Mouse (Mus musculus) heart, adult 11 months (tissue): ENCODE data around the gene Olfr609.
"Not testable (repeated sequence)": the region's sequence is repeated elsewhere in the genome, so short reads cannot be mapped to it uniquely, and the experiment has no call there.

Experiments used
- DNase-seq: peaks from one replicate; pipeline ENCODE4 v3.0.0; 2022

Olfr609 gene

DNA sequence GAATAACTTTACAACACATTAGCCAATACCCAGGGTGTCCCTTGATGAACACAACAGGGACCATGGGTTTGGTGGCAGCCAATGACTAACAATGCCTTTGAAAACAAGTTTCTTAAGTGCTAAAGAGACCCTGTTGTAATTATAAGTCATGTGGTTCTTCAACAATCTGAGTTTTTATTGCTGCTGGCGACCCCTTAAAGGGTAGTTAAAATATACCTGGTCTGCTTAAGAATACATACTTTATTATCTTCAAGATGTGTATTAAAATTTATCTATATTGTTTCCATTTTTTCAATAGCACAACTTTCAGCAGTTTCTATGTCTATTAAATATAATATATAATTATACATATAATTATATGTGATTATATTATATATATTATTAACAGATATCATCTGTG lies at the start of gene Olfr609:
Gene Olfr609, minus strand, starts transcription at position 101 of the 400 bp plus-strand sequence.
- DNase-seq, result no peak

DNA sequence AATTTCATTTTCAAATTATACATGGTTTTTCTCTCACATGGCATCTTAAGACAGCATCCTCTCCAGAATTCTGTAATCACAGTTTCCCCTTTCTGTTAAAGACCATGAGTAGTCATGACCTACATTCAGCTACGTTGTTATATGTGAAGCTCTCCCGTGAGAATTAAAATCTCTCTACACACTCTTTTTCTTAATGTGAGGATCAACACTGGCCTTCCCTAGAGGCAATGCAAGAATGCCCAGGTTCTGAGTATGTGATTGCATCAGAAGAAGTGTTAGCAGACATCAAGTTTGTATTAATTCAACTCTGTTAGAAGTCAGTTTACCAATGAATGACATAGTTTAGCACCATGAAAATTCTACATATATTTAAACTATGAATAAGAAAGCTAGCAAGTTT lies 44.8 kb upstream of the Olfr609 start, which contains the start of gene Olfr612:
Gene Olfr612, minus strand, starts transcription at position 101 of the 400 bp plus-strand sequence.
- DNase-seq, result not testable (repeated sequence)

DNA sequence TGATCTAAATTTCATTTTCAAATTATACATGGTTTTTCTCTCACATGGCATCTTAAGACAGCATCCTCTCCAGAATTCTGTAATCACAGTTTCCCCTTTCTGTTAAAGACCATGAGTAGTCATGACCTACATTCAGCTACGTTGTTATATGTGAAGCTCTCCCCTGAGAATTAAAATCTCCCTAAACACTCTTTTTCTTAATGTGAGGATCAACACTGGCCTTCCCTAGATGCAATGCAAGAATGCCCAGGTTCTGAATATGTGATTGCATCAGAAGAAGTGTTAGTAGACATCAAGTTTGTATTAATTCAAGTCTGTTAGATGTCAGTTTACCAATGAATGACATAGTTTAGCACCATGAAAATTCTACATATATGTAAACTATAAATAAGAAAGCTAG lies 22.9 kb upstream of the Olfr609 start, which contains the start of gene Olfr611:
Gene Olfr611, minus strand, starts transcription at position 101 of the 400 bp plus-strand sequence.
- DNase-seq, result not testable (repeated sequence)

DNA sequence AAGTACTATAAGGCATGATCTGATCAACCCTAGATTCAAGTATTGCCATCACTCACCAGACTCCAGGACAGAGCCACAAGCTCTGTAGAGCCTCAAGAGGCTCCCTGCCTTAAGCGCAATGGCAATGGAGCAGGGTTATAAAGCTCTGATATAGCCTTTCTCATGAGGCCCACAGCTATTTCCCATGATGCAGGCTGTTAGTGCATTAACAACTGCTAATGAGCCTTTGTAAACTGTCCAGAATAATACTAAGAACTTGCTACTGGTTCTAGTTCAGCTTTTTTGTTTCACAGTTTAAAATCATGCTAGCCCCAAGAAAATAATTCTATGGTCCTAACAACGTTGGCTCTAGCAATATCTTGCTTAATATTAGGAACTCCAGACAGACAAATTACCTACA lies 14.2 kb upstream of the Olfr609 start, which contains the start of gene Olfr610:
Gene Olfr610, minus strand, starts transcription at position 101 of the 400 bp plus-strand sequence.
- no peak for DNase-seq

DNA sequence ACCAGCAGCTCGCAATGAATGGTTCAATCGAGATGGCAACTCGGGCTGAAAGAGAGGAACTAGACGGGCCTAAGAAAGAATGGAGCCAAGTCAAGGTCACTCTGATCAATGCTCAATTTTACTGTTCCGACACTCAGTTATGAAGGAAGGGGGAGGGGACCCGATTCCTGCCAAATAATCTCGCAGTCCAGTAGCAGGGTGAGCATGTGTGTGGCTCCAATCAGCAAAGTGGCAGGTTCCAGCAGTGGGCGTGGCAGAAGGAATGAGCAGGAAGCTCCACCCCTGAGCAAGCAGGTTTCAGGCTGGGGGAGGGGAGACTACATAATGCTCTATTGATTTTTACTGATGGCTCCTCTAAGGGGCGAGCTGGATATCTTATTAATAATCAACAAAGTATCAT lies 20.8 kb downstream of the Olfr609 start:
- DNase-seq, result not testable (repeated sequence)

DNA sequence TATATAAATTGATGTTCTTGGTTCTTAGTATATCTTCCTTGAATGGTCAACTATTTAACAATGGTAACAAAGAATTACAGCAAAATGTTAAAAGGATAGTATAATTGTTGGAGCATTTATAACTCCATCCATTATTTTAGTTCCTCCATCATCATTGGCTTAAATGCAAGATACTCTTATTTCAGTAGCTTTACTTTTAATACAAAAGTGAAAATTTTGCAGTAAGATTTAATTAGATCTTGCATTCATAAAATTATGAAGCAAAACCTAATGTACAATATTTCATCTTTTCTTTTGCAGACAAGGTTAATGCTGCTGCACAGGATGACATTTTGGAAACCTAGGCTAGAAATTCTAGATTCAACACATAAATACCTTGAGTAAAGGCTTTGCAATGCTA lies 28.3 kb downstream of the Olfr609 start, which contains the start of gene Olfr608:
Gene Olfr608, plus strand, starts transcription at position 301 of the 400 bp plus-strand sequence.
- no peak for DNase-seq

DNA sequence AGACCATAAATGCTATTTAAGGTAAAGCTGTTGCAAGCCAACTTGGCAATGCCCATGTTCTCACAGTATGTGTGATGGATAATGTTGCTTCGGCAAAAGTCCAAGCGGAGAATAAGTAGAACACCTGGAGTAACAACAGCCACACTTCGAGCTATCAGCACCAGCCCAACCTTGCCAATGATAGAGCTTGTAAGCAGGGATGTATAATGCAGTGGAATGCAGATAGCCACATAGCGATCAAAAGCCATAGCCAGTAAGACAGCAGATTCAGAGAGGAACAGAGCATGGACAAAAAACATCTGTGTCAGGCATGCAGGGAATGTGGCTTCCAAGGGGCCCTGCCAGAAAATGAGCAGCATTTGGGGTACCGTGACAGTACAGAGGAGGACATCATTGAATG lies 37.3 kb downstream of the Olfr609 start:
- DNase-seq, result no peak

DNA sequence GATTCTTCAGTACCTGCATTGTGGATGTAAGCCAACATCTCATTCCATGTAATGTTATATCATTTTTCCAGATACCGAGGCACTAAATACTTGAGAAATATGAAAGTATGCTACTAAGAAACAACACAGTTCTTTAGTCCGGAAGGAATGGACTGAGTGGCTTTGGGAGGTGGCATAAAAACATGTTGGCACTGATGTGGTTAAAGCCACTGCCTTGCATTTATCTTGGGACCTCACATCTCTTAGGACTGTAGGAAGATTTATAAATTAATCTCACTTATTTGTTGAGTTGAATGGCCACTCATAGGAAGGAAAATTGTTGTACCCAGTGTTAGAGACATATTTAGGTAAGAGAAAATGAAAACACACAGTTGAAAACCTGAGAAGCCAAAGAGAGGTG lies 49.1 kb downstream of the Olfr609 start, which contains the start of gene Olfr606:
Gene Olfr606, plus strand, starts transcription at position 301 of the 400 bp plus-strand sequence.
- DNase-seq, result no peak

DNA sequence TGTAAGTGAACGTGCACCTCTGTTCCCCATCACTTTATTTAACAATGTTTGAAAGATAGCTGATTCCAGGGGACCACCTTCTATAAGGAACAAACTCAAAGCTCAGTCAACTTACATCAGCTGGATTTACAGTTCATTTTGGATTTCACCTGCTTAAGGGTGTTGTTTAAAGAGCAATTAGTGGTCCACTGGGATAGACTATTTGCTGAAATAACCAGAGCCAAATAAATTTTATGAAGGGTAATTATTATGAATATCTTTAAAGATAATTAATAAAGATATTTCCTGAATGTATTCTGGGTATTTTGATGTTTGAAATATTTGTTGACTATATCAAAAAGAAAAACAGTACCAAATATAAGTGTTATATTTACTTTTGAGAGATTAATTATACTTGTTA lies 52.5 kb downstream of the Olfr609 start, which contains the start of gene Olfr605:
Gene Olfr605, minus strand, starts transcription at position 101 of the 400 bp plus-strand sequence.
- DNase-seq, result no peak
